Comparison of ENCODE assay signal across 8 mouse cellular contexts in genomic region chr9:56686339-56687144, GRCm38 (mm10).
DNase-seq lines count a peak whose midpoint lies in the region; ATAC-seq and TF ChIP-seq lines count a peak whose summit lies in the region.

No protein-coding gene starts in this region.

- peak; percentile 55 for DNase-seq in embryonic facial prominence, embryonic 10.5 days (ENCODE audit: low spot score)
- peak; percentile 60 for DNase-seq in heart, postnatal 0 days (ENCODE audit: low spot score)
- DNase-seq in left cerebral cortex, adult 2 months (ENCODE audit: extremely low spot score in 1 of 2, low spot score in 2 of 2) = peak; percentile 70 to 72
- peak; percentile 54 for DNase-seq in midbrain, postnatal 0 days (ENCODE audit: low spot score)
- DNase-seq in gastrocnemius, postnatal 25 days = no peak
- DNase-seq in thymus, postnatal 10 days (ENCODE audit: low spot score in 2 of 2) = no peak
- DNase-seq in thymus, postnatal 0 days (ENCODE audit: low spot score) = no peak

- peak overlapping the region; percentile 75 for H3K27ac ChIP-seq in embryonic facial prominence, embryonic 10.5 days (replicated peaks)
- peak overlapping the region; percentile 21; the same call in 1 of the 2 replicates for H3K27ac ChIP-seq in heart, postnatal 0 days (ENCODE audit: low read depth)
- H3K27ac ChIP-seq in left cerebral cortex, adult 2 months = peak overlapping the region; percentile 92
- no peak overlapping the region; the same call in 1 of the 2 replicates for H3K27ac ChIP-seq in midbrain, postnatal 0 days (ENCODE audit: low read depth, low read length)

- ATAC-seq in common myeloid progenitor, adult 5-6 weeks (replicated peaks; ENCODE audit: low read depth, poor library complexity, severe bottlenecking) = peak; percentile 42; the same call in 1 of the 2 replicates
- ATAC-seq in heart, postnatal 0 days (ENCODE audit: insufficient read depth, low read depth) = peak; percentile 72
- 0 out of 2 replicates have a peak, but pooled peaks have one; percentile 36 for ATAC-seq in midbrain, postnatal 0 days (ENCODE audit: low FRiP score)

- H3K4me3 ChIP-seq in embryonic facial prominence, embryonic 10.5 days = no peak overlapping the region
- H3K4me3 ChIP-seq in heart, postnatal 0 days (ENCODE audit: low read depth, low read length) = no peak overlapping the region
- H3K4me3 ChIP-seq in left cerebral cortex, adult 2 months = no peak overlapping the region
- H3K4me3 ChIP-seq in midbrain, postnatal 0 days (ENCODE audit: low read depth, low read length) = no peak overlapping the region

- intact Hi-C loops in left cerebral cortex, adult 2 months (cut with DNase I) = loop anchor here (1.0 kb wide), 3 partner anchors 26 to 49 kb away; no protein-coding TSS in a partner anchor

- no peaks in the 10 kb centered on the region for H3K36me3 ChIP-seq in embryonic facial prominence, embryonic 10.5 days (replicated peaks)
- no peaks in the 10 kb centered on the region for H3K36me3 ChIP-seq in heart, postnatal 0 days (replicated peaks; ENCODE audit: control insufficient read depth, insufficient read depth, low read length)
- H3K36me3 ChIP-seq in midbrain, postnatal 0 days (ENCODE audit: insufficient read depth, low read length) = no peaks in the 10 kb centered on the region

- 45% methylated on average over 14 of the region's 14 CpGs for WGBS in embryonic facial prominence, embryonic 10.5 days
- 36% methylated on average over 14 of the region's 14 CpGs for WGBS in heart, postnatal 0 days
- 59% methylated on average over 14 of the region's 14 CpGs for WGBS in midbrain, postnatal 0 days

- H3K9ac ChIP-seq in heart, postnatal 0 days (replicated peaks; ENCODE audit: low read depth, low read length) = no peak overlapping the region
- peak overlapping the region; percentile 29; the same call in 1 of the 2 replicates for H3K9ac ChIP-seq in midbrain, postnatal 0 days (replicated peaks; ENCODE audit: low read length, poor library complexity, severe bottlenecking)

- no peaks in the 10 kb centered on the region; the same call in 1 of the 2 replicates for H3K27me3 ChIP-seq in embryonic facial prominence, embryonic 10.5 days (replicated peaks; ENCODE audit: low read depth, poor library complexity, severe bottlenecking)
- no peaks in the 10 kb centered on the region for H3K27me3 ChIP-seq in heart, postnatal 0 days (ENCODE audit: control insufficient read depth, insufficient read depth, low read length)
- H3K27me3 ChIP-seq in midbrain, postnatal 0 days (ENCODE audit: insufficient read depth, low read length) = no peaks in the 10 kb centered on the region

- no peaks in the 10 kb centered on the region for H3K9me3 ChIP-seq in embryonic facial prominence, embryonic 10.5 days
- H3K9me3 ChIP-seq in heart, postnatal 0 days (replicated peaks; ENCODE audit: control insufficient read depth, low read length) = no peaks in the 10 kb centered on the region
- H3K9me3 ChIP-seq in midbrain, postnatal 0 days (ENCODE audit: low read length) = no peaks in the 10 kb centered on the region

- no peak for TF ChIP-seq EP300 in heart, postnatal 0 days (IDR thresholded peaks at IDR 0.05; ENCODE audit: low read depth)

- H3K4me2 ChIP-seq in heart, postnatal 0 days (ENCODE audit: low read depth, low read length) = no peak overlapping the region
- no peak overlapping the region for H3K4me2 ChIP-seq in midbrain, postnatal 0 days (ENCODE audit: low read depth, low read length, poor library complexity, severe bottlenecking)

- TF ChIP-seq CTCF in heart, postnatal 0 days (IDR thresholded peaks at IDR 0.05; ENCODE audit: low read depth) = no peak
- TF ChIP-seq CTCF in left cerebral cortex, adult 2 months (IDR thresholded peaks at IDR 0.05) = no peak
- TF ChIP-seq CTCF in midbrain, postnatal 0 days (IDR thresholded peaks at IDR 0.05) = no peak

- H3K4me1 ChIP-seq in embryonic facial prominence, embryonic 10.5 days = peaks cover 39% of the 10 kb centered on the region
- H3K4me1 ChIP-seq in heart, postnatal 0 days (ENCODE audit: control insufficient read depth, insufficient read depth) = no peaks in the 10 kb centered on the region; the same call in 1 of the 2 replicates
- no peaks in the 10 kb centered on the region; the same call in 1 of the 2 replicates for H3K4me1 ChIP-seq in midbrain, postnatal 0 days (ENCODE audit: insufficient read depth, low read length)

Comparison
In these comparisons a context has a peak if more than half of its experiments do, and no peak if none do; other contexts are left out.
1. DNase-seq: peak in embryonic facial prominence, embryonic 10.5 days (single experiment), heart, postnatal 0 days (single experiment), left cerebral cortex, adult 2 months (2 of 2) and midbrain, postnatal 0 days (single experiment); none in gastrocnemius, postnatal 25 days (single experiment), thymus, postnatal 10 days (0 of 2) and thymus, postnatal 0 days (single experiment).
2. Peak in every context shown above with its lines, with median percentiles within 50 percentile points of each other: ATAC-seq.